Mouse (Mus musculus) heart, postnatal 4 days (tissue): ENCODE data around the gene Col4a1. TPM values are rescaled to one million over a fixed set of nuclear protein-coding genes. Genes with fewer than 3 reads are reported as not detected.

ENCODE experiments used
- DNase-seq: peaks from one replicate; pipeline ENCODE4 v3.0.0; 2021
- total RNA-seq, 2 experiments: library from RNA; stranded (reverse); gene quantifications; 2 replicates each; pipeline ENCODE4 v1.2.3; 2021

The Col4a1 gene
- total RNA-seq, 2 experiments from 2014 or later = 1,026 to 1,084 TPM

GRCm38 (mm10) chr8:11173284-11174191 lies 139.1 kb downstream of the Col4a1 start:
- DNase-seq = peak; percentile 85

GRCm38 (mm10) chr8:11171526-11171925 lies 141.1 kb downstream of the Col4a1 start:
- peak; percentile 79 for DNase-seq

GRCm38 (mm10) chr8:11169383-11169782 lies 143.2 kb downstream of the Col4a1 start:
- no peak for DNase-seq

- no peak for DNase-seq
Measured at GRCm38 (mm10) chr8:11168780-11169179, 143.8 kb downstream of the Col4a1 start.

- DNase-seq = no peak
Measured at GRCm38 (mm10) chr8:11167955-11168354, 144.7 kb downstream of the Col4a1 start.

GRCm38 (mm10) chr8:11165592-11165991 lies 147.0 kb downstream of the Col4a1 start:
- DNase-seq = no peak

GRCm38 (mm10) chr8:11156319-11156692 lies 156.3 kb downstream of the Col4a1 start:
- DNase-seq = no peak

GRCm38 (mm10) chr8:11155579-11156318 lies 156.9 kb downstream of the Col4a1 start:
- no peak for DNase-seq

GRCm38 (mm10) chr8:11150268-11150667 lies 162.4 kb downstream of the Col4a1 start:
- no peak for DNase-seq

GRCm38 (mm10) chr8:11149201-11149810 lies 163.3 kb downstream of the Col4a1 start:
- no peak for DNase-seq

- DNase-seq = no peak
Measured at GRCm38 (mm10) chr8:11148797-11149196, 163.8 kb downstream of the Col4a1 start.

Other genes with a start within 250 kb of the Col4a1 start
- gene Col4a2, start within 50 bp of the Col4a1 start, total RNA-seq = 100 to 1,000 TPM; 558 to 588 TPM
- gene Rab20, start 165.9 kb upstream of the Col4a1 start, total RNA-seq = 10 to 100 TPM; 31.3 to 33.6 TPM
- 10 to 100 TPM; 37.1 to 39.1 TPM for gene Naxd, start 184.7 kb upstream of the Col4a1 start, total RNA-seq
- gene Cars2, start 238.0 kb upstream of the Col4a1 start, total RNA-seq = 10 to 100 TPM; 31.9 to 36.3 TPM
- gene Ing1, start 242.7 kb upstream of the Col4a1 start, total RNA-seq = 10 to 100 TPM; 34.7 to 38.1 TPM